Mouse (Mus musculus): ENCODE measurements at regions not wholly inside any gene's neighbourhood (a gene's known extent, or its start where the extent isn't known, plus 50 kb on each side); places are given as distances from the start of the nearest gene placed in this dataset.

- DNase-seq (ENCODE audit: low read depth, low spot score) = no peak
These were observed 151.4 kb upstream of the Eomes start for GRCm38 (mm10) chr9:118326656-118327055.

GRCm38 (mm10) chr9:118327904-118328303 lies 150.1 kb upstream of the Eomes start:
- DNase-seq (ENCODE audit: low read depth, low spot score) = no peak

DNA sequence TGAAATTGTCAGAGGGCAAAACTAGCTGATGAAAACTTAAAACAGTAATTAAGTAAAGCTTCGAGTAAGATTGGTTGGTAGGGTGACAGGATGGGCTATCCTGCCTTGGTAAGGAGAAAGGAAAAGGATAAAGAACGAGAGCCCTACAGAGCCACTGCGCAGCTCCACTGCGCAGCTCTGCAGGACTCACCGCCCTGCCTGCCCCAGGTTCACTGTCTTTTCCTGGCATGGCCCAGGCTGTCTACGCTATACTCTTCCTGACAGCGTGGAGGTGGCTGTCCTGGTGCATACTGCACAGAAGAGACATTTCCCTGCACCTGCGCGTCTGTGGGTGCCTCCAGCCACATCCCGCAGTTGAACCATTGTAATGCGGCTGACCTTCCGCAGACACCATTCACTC lies 136.6 kb upstream of the Eomes start:
- DNase-seq (ENCODE audit: low read depth, low spot score) = peak; percentile 18

GRCm38 (mm10) chr9:118354911-118355310 lies 123.1 kb upstream of the Eomes start:
- DNase-seq (ENCODE audit: low read depth, low spot score) = peak; percentile 49

- no peak for DNase-seq (ENCODE audit: low read depth, low spot score)
These were observed 120.6 kb upstream of the Eomes start for GRCm38 (mm10) chr9:118357406-118357805.

GRCm38 (mm10) chr9:118363929-118364328 lies 114.1 kb upstream of the Eomes start:
- DNase-seq (ENCODE audit: low read depth, low spot score) = no peak

DNA sequence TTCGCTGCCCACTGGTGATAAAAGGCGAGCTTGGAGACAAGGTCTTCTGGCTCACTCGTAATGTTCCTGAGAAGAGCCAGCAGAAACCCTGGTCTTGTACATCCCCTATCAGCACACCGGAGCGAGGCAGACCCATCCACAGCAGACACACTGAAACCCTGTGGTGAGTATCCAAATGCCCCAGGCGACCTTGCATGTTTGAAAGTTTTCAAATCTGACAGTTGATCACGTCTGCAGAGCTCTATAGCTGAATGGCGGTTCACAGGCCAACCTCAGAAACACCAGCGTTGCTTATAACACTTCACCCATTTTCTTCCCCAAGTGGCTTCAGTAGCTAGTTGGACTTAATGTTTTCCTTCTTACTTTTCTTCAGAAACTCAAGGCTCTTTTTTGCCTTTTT lies 112.6 kb upstream of the Eomes start:
- no peak for DNase-seq (ENCODE audit: low read depth, low spot score)

DNA sequence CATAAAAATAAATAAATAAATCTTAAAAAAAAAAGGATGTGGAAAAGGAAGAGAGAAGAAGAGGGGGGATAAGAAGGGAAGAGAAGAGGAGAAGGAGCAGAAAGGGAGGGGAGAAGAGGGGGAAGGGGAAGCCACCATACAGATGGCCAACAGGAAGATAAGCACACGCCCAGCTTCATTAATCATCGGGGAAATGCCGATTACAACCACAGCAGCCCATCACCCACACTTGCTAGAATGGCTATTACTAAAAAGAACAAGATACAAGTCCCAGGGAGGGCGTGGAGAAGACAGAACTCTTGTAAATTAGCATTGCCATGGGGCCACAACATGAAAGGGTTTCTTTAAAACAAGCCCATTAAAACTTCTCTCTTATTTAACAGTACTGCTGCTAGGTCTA lies 110.7 kb upstream of the Eomes start:
- DNase-seq (ENCODE audit: low read depth, low spot score) = no peak

DNA sequence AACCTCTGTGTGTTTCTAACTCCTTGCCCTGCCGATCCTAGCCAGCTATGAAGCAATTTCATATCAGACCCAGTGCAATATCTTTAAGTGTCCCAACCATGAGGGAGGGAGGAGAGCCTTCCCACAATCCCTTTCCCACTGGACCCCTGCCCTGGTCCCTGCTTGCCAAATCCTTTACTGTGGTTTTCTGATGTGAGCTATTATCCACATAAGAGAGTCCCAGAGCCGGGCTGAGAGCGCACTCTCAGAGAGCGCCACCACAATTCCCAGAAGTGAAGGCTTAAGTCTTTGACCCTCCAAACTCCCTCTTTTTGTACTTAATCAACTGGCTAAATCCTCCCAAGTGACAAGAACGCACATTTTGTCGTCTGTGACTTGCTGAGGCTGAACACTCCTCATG lies 107.4 kb upstream of the Eomes start:
- no peak for DNase-seq (ENCODE audit: low read depth, low spot score)

DNA sequence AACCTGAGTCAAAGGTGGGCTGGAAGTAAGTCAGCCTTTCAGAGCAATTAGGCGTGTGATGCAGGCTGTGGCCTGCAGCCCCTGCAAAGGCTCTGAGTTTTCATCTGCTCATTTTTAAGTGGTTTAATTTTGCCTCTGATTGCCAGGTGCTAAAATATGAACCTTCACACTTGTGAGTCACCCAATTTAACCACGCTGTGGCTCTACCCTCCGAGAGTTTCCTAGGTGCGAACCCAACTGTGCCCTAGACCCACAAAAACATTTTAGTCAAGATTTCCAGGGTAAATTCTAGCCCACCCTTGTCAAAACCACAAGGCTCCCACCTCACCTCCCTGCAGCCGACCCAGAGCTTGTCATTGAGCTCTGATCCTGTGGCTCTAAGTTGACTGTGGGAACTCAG lies 103.3 kb upstream of the Eomes start:
- no peak for DNase-seq (ENCODE audit: low read depth, low spot score)

DNA sequence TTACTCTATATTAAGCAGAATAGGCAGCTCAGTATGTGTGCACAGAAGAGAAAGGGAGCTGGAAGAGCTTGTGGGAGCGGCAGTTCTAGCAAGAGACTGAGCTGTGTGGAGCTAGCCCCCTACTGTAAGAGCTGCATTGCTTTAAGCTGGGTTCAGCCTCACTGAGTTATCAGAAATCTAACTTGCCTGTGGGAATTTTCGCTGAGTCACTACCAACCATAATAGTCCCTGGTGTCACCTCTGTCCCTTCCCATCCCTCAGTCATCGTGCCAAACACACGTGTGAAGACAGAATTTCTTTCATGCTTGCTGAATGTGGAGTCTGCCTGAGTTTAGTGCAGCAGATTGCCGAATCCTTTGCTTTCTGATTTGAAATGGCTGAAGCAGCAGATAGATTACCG lies 99.0 kb upstream of the Eomes start:
- DNase-seq (ENCODE audit: low read depth, low spot score) = no peak

GRCm38 (mm10) chr9:118382532-118382931 lies 95.5 kb upstream of the Eomes start:
- no peak for DNase-seq (ENCODE audit: low read depth, low spot score)

DNA sequence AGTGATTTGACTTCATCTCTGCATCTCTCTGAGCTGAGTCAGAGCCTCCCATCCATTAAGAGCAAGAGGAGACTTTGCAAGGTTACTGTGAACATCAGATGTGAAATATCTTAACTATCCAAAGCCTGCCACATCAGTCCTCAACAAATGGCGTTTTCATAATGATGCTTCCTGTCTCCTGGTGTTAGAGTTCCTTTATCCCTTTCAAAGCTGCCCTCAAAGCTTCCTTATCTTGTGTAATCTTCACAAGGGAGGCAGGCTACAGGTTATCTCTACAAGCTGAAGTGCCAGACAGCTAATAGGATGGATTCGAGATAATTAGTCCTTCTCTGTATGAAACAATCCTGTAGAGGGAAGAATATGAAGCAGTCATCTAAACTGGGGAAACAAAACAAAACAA lies 93.4 kb upstream of the Eomes start:
- DNase-seq (ENCODE audit: low read depth, low spot score) = no peak

DNA sequence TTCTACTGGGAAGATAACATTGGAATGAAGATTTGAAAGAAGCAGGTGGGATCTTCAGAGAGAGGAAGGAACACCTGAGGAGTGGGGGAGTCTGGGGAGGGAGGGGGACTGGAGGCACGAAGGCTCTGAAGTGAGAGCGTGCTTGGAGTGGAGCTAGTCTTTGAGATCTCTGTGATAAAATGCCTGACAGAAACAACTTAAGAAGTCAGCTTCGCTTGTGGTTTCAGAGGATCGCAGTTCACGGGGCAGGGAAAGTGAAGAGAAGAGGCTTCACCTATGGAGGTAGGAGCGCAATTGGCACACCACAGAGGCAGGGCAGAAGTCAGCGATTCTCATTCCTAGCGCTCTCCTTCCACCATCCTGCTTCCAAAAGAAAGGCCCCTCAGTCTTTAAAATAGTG lies 90.4 kb upstream of the Eomes start:
- DNase-seq (ENCODE audit: low read depth, low spot score) = no peak

DNA sequence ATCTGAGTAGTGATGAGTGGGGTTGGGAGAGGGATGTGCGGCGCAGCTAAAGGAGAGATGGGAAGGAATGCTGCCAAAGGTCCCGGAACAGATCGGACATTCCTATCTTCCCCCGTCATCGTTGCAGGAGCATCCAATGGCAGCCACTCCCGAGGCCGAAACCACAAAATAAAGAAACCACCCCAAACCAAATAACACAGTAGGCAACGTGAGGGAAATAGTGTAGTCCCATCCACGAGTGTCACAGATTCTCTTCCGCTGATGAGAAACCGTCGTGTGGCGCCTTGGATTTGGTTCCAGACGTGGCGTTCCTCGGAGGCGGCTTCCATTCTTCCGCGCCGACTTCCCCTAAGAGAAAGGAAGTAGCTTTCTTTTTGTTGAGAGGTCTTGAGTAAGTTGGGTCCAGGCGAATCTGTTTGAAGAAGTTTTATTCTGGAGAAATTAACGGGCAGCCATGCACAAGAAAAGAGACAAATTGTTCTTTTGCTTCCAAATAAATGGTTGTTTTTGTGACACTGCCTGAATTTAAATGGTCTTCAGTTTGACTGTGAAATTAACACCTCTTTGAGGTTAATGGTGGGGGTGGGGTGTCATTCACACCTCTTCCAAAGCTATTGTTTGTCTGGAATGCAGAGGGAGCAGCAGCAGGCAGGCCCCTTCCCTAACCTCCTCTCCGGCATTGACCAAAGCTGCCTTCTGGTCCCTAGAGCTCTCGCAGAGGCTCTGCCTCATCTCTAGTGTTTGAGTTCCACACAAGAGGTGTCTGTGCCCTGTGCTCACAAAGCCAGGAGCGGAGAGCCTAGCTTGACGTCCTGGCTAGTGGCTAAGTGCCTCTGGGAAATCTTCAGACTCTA lies 88.3 kb upstream of the Eomes start:
- peak; percentile 80 for DNase-seq (ENCODE audit: low read depth, low spot score)

- no peak for DNase-seq (ENCODE audit: low read depth, low spot score)
These were observed 87.3 kb upstream of the Eomes start for GRCm38 (mm10) chr9:118390679-118391078.

- peak; percentile 58 for DNase-seq (ENCODE audit: low read depth, low spot score)
These were observed 86.3 kb upstream of the Eomes start for GRCm38 (mm10) chr9:118391715-118392114.

- no peak for DNase-seq (ENCODE audit: low read depth, low spot score)
These were observed 85.2 kb upstream of the Eomes start for GRCm38 (mm10) chr9:118392796-118393195.

- DNase-seq (ENCODE audit: low read depth, low spot score) = no peak
These were observed 84.4 kb upstream of the Eomes start for GRCm38 (mm10) chr9:118393567-118393966.

DNA sequence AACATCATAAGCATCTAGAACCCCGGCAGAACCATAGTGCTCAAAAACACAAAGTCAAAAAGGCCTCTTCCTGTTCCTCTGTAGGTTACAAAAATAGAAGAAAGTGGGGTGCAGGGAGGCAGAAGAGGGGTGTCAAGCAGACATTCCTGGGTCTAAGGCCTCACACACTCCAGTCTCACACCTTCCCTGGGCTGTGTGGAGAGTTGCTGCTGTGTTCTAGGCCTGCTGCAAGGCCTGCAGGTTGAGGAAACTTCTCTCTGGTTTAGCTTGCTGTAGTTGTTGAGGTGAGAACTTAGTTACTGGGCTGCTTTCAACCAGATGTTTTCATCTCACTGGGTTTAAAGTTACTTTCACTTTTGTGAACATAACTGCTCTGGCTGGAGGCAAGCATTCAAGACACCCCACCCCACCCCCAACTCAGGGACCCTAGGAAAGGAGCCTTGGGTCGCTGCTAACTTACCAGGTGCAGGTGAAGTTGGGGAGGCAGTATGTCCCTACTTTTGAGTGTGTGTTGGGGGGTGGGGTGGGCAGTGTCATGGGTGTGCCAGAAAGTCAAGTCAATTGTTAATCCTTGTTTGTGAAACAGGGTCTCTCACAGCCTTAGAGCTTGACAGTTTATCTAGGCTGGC lies 81.5 kb upstream of the Eomes start:
- no peak for DNase-seq (ENCODE audit: low read depth, low spot score)

DNA sequence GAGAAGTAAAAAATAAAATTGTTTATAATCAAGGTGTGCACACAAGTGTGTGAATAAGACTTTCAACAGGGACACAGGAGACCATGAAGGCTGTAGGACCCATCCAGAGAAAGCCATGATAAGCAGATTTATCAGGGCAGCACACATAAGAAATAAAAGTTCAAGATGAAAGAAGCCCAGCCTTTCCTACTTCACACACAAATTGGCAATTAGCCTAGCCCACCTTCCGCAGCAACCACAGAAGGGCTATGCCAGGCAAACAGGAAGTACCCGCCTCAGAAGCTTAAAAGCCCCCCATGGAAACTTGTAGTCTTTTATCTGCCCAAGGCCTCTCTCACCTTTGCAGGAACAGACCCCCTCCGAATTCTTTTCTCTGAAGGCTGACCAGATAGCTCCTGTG lies 77.5 kb upstream of the Eomes start:
- no peak for DNase-seq (ENCODE audit: low read depth, low spot score)

- DNase-seq (ENCODE audit: low read depth, low spot score) = no peak
These were observed 76.8 kb upstream of the Eomes start for GRCm38 (mm10) chr9:118401170-118401569.

- peak; percentile 94 for DNase-seq (ENCODE audit: low read depth, low spot score)
These were observed 73.1 kb upstream of the Eomes start for GRCm38 (mm10) chr9:118404867-118405266.
